Mouse (Mus musculus) erythroblast, embryonic 14.5 days (primary cell): ENCODE data around the gene Nupl2. TPM values are rescaled to one million over a fixed set of nuclear protein-coding genes. Genes with fewer than 3 reads are reported as not detected.
A peak's percentile ranks its signal among the peaks of the same experiment; 100 is the strongest.

Experiments used
- H3K27me3 ChIP-seq: 2 replicates; pipeline ENCODE4 v1.6.1; 2012; ENCODE audit warnings: inconsistent platforms; ENCODE audit not compliant: control insufficient read depth
- H3K36me3 ChIP-seq: 2 replicates; pipeline ENCODE4 v1.6.1; 2012; ENCODE audit warnings: mild to moderate bottlenecking, inconsistent platforms; ENCODE audit not compliant: control insufficient read depth
- H3K4me1 ChIP-seq: 2 replicates; pipeline ENCODE4 v1.6.1; 2012; ENCODE audit warnings: inconsistent platforms; ENCODE audit not compliant: control insufficient read depth
- H3K4me3 ChIP-seq: replicated peaks from 2 replicates; pipeline ENCODE3; 2012; ENCODE audit warnings: moderate library complexity, mild to moderate bottlenecking, inconsistent platforms
- H3K9me3 ChIP-seq: 2 replicates; pipeline ENCODE4 v1.6.1; 2012; ENCODE audit warnings: low read length, inconsistent platforms, mixed read lengths; ENCODE audit not compliant: control insufficient read depth
- GATA1 ChIP-seq: IDR thresholded peaks from 2 replicates; pipeline ENCODE4 v1.6.1; 2012; ENCODE audit warnings: low read length, inconsistent platforms, mixed read lengths
- TAL1 ChIP-seq: IDR thresholded peaks from 3 replicates; pipeline ENCODE4 v1.6.1; 2012; ENCODE audit warnings: low read length, inconsistent platforms, mixed read lengths
- polyA plus RNA-seq: library from polyadenylated mRNA; stranded (reverse); fragments of >175 nt; gene quantifications from 2 replicates; pipeline ENCODE4 v1.2.3, GENCODE M21; 2012

Gene Nupl2
- 0.16 and 0.42 TPM in 2 replicates for polyA plus RNA-seq

GRCm38 (mm10) chr5:24164789-24165445 lies at the start of gene Nupl2:
Gene Nupl2, plus strand, starts transcription at chr5:24164963.
- Histone ChIP-seq H3K4me1 (peaks cover 21% of the 10 kb centered on the region), H3K4me3 (peak within 1 kb of the TSS; percentile 92), H3K27me3 (no peaks in the 10 kb centered on the region), H3K9me3 (no peaks in the 10 kb centered on the region), H3K36me3 (peaks cover 33% of the 10 kb centered on the region)
- no peak for TF ChIP-seq GATA1
- TF ChIP-seq TAL1, result no peak

GRCm38 (mm10) chr5:24122221-24122620 lies 42.5 kb upstream of the Nupl2 start:
- Histone ChIP-seq H3K4me1 (peaks cover 1% of the 10 kb centered on the region), H3K9me3 (no peaks in the 10 kb centered on the region), H3K4me3 (no peak overlapping the region), H3K27me3 (no peaks in the 10 kb centered on the region), H3K36me3 (peaks cover 12% of the 10 kb centered on the region)
- TF ChIP-seq TAL1 (no peak), GATA1 (no peak)

- TF ChIP-seq TAL1 (no peak), GATA1 (no peak)
- no peak overlapping the region for H3K4me3 ChIP-seq
- H3K9me3 ChIP-seq, result no peaks in the 10 kb centered on the region
- H3K36me3 ChIP-seq, result peaks cover 26% of the 10 kb centered on the region
- peaks cover 1% of the 10 kb centered on the region for H3K4me1 ChIP-seq
- no peaks in the 10 kb centered on the region for H3K27me3 ChIP-seq
These were observed 40.6 kb upstream of the Nupl2 start for GRCm38 (mm10) chr5:24124175-24124574.

- Histone ChIP-seq H3K4me3 (no peak overlapping the region), H3K27me3 (no peaks in the 10 kb centered on the region), H3K4me1 (0 out of 2 replicates have a peak, but pooled peaks cover 1% of the 10 kb centered on the region), H3K36me3 (peaks cover 27% of the 10 kb centered on the region), H3K9me3 (no peaks in the 10 kb centered on the region)
- TF ChIP-seq GATA1 (no peak), TAL1 (no peak)
These were observed 40.0 kb upstream of the Nupl2 start for GRCm38 (mm10) chr5:24124579-24125276.

GRCm38 (mm10) chr5:24125910-24126636 lies 38.7 kb upstream of the Nupl2 start:
- Histone ChIP-seq H3K4me3 (no peak overlapping the region), H3K27me3 (no peaks in the 10 kb centered on the region), H3K36me3 (peaks cover 35% of the 10 kb centered on the region), H3K4me1 (peaks cover 5% of the 10 kb centered on the region), H3K9me3 (no peaks in the 10 kb centered on the region)
- TF ChIP-seq GATA1, result no peak
- no peak for TF ChIP-seq TAL1

GRCm38 (mm10) chr5:24126967-24127366 lies 37.8 kb upstream of the Nupl2 start:
- no peaks in the 10 kb centered on the region for H3K27me3 ChIP-seq
- peaks cover 35% of the 10 kb centered on the region for H3K36me3 ChIP-seq
- peaks cover 5% of the 10 kb centered on the region for H3K4me1 ChIP-seq
- TF ChIP-seq GATA1 (no peak), TAL1 (no peak)
- no peak overlapping the region for H3K4me3 ChIP-seq
- H3K9me3 ChIP-seq, result no peaks in the 10 kb centered on the region

- H3K36me3 ChIP-seq, result peaks cover 86% of the 10 kb centered on the region
- no peaks in the 10 kb centered on the region for H3K9me3 ChIP-seq
- no peak overlapping the region for H3K4me3 ChIP-seq
- no peak for TF ChIP-seq GATA1
- TF ChIP-seq TAL1, result no peak
- H3K4me1 ChIP-seq, result peaks cover 6% of the 10 kb centered on the region
- no peaks in the 10 kb centered on the region for H3K27me3 ChIP-seq
These were observed 17.8 kb upstream of the Nupl2 start for GRCm38 (mm10) chr5:24146964-24147363.

- peaks cover 76% of the 10 kb centered on the region for H3K36me3 ChIP-seq
- no peaks in the 10 kb centered on the region for H3K27me3 ChIP-seq
- H3K9me3 ChIP-seq, result no peaks in the 10 kb centered on the region
- TF ChIP-seq TAL1, result no peak
- TF ChIP-seq GATA1, result 0 out of 2 replicates have a peak, but pooled peaks have one; percentile 25
- peaks cover 12% of the 10 kb centered on the region for H3K4me1 ChIP-seq
- H3K4me3 ChIP-seq, result no peak overlapping the region
These were observed 12.6 kb upstream of the Nupl2 start for GRCm38 (mm10) chr5:24152199-24152598.

- Histone ChIP-seq H3K9me3 (no peaks in the 10 kb centered on the region), H3K4me1 (peaks cover 8% of the 10 kb centered on the region), H3K36me3 (peaks cover 76% of the 10 kb centered on the region), H3K4me3 (no peak overlapping the region), H3K27me3 (no peaks in the 10 kb centered on the region)
- TF ChIP-seq GATA1 (no peak), TAL1 (no peak)
These were observed 8.0 kb upstream of the Nupl2 start for GRCm38 (mm10) chr5:24156774-24157173.
